Mouse (Mus musculus): ENCODE measurements around the gene Cdca3.
"Not testable (repeated sequence)": the region's sequence is repeated elsewhere in the genome, so short reads cannot be mapped to it uniquely, and the experiment has no call there.

The Cdca3 gene

DNA sequence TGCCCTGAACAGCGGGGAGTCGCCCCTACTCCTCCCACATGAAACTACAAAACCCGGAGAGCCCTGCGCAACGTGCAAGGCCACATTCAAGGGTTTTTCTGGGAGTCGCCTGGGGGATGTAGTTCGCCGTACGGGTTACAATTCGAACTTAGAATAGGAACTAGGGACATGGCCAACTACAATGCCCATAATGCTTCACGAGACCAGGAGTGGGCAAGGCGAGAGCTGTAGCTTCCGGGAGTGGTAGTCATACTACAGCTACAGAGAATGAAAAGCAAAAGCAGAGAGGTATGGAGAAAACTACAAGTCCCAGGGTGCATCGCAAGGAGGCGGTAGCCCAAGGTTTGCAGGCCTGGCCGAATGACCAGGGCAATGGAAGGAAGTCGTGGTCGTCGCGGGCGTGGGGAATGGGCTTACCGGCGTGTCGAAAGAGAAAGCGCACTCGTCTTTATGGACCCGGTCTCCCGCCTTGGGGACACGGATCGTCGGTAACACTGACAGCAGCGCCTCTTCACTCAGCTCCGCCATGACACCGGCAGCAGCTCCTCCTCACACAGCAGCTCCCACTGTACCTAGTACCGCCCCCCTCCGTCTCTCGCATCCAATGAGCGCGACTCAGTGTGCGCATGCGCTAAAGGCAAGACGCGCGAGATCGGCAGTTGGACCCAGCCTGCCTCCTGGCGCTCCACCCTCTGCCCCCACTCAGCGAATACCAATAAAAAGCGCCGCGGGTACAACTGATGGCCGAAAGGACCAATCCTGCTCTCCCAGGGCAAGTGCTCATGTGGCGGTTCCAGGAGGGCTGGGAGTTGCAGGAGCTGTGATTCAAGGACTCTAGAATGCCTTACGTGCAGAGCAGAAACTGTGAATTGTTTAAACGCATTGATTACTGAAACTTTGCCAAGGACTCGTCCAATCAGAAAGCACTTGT, at the start of gene Cdca3, which contains the start of gene Usp5:
Cdca3 (plus strand) TSS at position 680 of the 931 bp plus-strand sequence.
Usp5 (minus strand) TSS at position 617 of the 931 bp plus-strand sequence.
- peak; percentile 100 for DNase-seq (ENCODE audit: low read depth)

DNA sequence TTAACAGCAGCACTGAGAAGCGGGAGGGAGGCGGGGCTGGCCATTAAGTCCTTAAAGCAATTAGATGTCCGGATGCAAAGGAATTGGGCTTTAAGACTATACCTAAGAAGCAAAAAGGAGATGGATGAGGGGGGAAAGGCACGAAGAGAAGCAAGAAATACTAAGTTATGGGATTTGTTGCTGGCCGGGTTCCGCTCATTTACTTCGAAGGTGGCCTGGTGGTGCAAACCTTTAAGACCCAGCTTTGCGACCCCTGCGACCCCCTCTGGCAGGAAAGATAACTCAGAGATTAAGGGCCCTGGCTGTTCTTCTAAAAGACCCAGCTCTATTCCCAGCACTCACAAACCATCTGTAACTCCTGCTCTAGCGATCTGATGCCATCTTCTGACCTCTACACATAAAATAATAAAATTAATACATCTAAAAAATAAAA, 49.3 kb upstream of the Cdca3 start:
- DNase-seq (ENCODE audit: low read depth), result no peak

DNA sequence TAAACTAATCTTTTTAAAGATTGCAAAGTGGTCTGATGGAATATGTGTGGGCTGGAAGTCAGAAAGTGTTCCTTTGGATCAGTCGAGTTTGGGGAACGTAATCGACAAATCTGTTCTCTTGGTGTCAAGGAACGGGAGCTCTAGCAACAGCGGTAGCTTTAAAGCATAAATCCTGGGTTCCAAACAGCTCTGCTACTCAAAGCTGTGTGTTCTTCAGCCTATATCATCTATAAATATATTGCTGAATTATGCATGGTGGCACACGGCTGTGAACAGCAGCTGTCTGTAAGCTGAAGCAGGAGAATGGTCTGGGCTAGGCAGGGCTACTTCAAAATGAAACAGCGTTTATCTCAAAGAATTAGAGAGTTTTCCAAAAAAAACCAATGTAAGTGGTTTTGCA, 48.4 kb upstream of the Cdca3 start:
- no peak for DNase-seq (ENCODE audit: low read depth)

DNA sequence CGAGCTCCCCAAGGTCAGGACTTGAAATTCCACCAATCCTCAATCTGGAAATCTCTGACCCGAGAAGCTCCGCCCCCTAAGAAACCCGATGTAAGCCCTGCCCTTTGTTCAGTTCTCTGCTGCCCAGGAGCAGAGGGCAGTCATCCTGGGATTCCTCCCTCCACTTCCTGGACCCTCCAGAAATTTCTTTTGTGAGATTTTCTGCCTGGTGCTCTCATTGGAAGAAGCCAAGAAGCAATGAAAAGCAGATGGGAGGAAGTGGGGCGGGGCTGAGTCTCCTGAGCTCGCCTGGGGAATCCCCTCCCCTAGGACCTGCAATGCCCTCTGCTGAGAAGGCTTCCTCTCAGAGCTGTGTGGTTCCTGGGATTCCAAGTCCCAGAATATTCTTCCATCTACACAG, 46.9 kb upstream of the Cdca3 start:
- DNase-seq (ENCODE audit: low read depth), result peak; percentile 27

DNA sequence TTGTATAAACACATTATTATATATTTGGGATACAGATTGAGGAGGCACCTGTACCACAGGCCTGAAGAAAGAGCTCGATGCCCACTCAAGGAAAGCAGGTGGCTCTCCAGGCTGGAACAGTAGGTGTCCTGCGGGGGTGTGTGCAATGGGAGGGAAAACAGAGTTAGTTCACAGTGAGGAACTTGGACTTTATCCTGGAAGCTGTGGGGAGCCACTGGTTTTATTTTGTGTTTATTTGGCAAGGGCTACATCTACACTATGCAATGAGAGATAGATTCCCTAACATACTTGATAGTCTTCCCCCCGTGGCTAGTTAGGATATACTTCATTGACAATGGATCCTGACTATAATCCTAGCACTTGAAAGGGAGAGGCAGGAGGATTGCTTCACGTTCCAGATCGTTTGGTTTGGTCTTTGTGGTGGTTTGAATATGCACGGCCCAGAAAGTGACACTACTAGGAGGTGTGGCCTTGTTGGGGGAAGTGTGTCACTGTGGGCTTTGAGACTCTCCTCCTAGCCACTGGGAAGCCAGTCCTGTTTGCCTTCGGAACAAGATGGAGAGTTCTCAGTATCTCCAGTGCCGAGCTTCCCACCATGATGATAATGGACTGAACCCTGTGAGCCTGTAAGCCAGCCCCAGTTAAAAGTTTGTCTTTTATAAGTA, 42.5 kb upstream of the Cdca3 start:
- no peak for DNase-seq (ENCODE audit: low read depth)

DNA sequence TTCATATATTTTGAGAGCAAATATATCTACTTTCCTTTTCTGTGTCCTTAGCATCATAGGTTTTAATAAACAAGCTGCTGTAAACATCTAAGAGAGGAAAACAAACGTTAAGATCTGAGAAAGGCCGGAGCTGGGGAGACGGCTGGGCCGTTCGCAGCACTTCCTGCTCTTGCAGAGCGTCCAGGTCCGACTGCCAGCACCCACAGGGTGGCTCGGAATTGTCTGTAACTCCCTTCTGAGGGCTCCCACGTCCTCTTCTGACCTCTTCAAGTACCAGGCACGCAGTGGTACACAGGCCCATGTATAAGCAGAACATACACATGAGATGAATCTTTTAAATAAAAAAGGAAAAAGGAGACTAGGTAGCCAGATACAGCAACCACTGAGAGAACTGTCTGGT, 41.6 kb upstream of the Cdca3 start:
- DNase-seq (ENCODE audit: low read depth), result no peak

DNA sequence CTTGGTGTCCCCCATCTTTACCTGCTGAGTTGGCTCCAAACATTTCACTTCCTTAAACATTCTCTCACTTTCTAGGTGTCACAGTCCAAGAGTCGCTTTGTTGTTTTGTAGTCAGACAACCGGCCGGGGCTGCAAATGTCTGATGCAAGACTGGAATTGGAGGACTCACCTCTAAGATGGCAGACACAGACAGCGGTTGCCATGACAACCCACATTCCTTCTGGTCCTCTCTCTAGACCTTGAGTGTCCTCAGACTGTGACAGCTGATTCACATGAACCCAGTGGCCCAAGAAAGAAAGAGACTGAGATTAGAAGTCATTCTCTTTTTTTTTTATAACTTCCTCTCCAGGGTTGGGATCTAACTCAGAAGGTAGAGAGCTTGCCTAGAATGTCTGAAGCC, 39.8 kb upstream of the Cdca3 start:
- DNase-seq (ENCODE audit: low read depth), result no peak

DNA sequence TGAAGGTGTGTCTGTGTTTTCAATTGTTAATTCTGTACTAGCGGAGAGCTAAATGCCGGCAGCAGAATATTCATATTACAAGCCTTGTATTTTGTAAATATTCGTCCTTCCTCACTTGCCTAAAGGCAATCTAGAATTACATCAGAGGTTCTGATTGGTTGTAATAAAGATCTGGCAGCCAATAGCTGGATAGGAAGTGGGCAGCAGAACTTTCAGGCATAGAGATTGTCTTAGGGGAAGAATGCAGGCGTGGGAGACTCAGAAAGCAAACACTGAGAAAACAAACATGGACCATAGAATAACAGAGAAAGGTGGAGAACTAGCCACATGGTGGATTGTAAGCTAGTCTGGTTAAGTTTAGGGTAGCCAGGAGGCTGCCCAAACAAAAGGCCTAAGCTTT, 39.2 kb upstream of the Cdca3 start:
- DNase-seq (ENCODE audit: low read depth), result no peak

DNA sequence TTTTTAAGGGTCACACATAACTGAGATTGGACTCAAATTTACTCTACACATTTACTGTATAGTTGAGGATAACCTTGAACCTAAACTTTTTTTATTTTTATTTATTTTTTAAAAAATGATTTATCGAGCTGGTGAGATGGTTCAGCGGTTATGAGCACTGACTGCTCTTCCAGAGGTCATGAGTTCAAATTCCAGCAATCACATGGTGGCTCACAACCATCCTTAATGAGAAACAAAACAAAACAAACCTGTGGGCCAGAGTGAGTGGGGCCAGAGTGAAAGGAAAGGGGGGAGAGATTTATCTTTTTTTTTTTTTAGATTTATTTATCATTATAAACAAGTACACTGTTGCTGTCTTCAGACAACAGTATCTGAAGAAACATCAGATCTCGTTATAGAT, 37.4 kb upstream of the Cdca3 start:
- no peak for DNase-seq (ENCODE audit: low read depth)

DNA sequence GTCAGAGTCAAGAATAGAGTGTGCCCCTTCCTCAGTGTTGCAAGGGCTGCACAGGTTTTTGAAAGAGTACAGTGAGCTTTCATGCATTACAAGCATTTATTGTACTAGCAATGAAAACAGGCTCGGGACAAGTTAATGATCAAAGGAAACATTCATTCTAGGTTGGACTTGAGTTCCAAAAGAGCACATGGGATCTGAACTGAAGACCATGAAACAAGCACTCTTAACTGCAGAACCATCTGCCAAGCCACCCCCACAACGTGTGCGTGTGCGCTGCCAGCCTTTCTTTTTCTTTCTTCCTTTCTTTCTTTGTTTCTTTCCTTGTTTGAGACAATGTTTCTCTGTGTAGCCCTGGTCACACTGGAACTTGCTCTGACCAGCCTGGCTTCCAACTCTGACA, 33.6 kb upstream of the Cdca3 start:
- no peak for DNase-seq (ENCODE audit: low read depth)

DNA sequence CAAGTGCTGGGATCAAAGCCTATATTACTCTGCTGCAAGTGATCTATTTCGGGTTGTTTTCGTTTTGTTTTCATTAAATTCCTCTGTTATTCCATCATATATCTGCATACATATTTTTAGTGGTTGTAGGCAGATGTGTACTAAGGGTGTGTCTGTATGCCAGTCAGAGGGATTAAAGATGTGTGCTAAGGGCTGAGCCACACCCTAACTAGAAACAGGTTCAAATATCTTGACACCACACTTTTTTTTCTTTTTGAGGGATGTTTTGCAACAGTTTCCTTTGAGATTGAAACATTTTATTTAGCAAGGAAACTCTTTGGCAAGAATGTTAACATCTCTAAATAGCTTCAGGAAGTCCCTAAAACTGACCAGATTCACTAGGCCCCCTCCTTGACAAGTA, 33.1 kb upstream of the Cdca3 start:
- DNase-seq (ENCODE audit: low read depth), result no peak

DNA sequence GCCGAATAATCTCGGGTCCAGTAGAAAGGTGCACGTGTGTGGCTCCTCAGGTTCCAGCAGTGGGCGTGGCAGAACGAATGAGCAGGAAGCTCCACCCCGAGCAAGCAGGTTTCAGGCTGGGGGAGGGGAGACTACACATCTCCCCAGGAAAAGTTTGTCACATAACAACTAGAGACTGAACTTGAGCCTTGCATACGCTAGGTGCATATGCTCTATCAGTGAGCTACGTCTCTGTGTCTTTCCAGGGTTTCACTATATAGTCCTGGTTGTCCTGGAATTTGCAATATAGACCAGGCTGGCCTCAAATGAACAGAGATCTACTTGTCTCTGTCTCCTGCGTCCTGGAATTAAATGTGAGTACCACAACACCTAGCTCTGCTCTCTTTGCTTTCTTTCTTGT, 26.9 kb upstream of the Cdca3 start:
- DNase-seq (ENCODE audit: low read depth), result not testable (repeated sequence)

DNA sequence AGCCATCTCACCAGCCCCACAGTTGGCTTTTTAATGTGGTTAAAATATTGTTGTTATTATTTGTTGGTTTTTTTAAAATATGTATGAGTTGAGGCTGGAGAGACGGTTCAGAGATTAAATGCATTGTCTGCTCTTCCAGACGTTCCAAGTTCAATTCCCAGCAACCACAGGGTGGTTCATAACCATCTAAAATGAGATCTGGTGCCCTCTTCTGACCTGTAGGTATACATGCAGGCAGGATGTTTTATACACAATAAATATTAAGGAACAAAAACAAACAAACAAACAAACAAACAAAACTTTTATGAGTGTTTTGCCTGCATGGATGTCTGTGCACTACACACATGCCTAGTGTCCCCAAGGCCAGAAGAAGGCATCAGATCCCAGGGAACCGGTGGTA, 26.3 kb upstream of the Cdca3 start:
- DNase-seq (ENCODE audit: low read depth), result no peak

DNA sequence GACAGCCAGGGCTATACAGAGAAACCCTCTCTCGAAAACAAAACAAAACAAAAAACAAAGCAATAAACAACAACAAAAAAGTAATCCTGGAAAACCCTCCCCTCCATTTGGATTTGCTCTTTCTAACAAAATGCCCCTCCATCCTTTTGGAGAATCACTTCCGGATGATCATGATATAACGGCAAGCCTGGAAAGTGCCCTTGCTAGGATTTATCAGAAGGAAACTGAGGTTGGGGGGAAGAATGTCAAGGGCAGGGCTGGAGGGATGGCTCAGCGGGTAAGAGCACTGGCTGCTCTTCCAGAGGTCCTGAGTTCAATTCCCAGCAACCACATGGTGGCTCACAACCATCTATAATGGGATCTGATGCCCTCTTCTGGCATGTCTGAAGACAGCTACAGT, 25.7 kb upstream of the Cdca3 start:
- DNase-seq (ENCODE audit: low read depth), result not testable (repeated sequence)

DNA sequence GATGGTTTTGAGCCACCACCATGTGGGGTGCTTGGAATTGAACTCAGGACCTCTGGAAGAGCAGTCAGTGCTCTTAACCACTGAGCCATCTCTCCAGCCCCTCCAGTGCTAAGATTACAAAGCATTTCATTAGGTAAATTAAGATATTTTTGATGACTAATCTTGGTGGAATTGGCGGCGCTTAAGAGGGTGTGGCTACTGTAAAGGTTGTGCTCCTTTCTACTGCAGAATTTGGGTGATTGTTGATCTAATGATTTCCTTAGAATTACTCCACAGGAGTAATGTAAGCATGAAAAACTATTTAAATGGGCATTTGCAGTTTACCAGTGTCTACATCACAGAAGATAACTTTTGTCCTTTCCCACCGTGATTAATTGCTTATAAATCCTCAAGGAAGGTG, 25.0 kb upstream of the Cdca3 start:
- no peak for DNase-seq (ENCODE audit: low read depth)

DNA sequence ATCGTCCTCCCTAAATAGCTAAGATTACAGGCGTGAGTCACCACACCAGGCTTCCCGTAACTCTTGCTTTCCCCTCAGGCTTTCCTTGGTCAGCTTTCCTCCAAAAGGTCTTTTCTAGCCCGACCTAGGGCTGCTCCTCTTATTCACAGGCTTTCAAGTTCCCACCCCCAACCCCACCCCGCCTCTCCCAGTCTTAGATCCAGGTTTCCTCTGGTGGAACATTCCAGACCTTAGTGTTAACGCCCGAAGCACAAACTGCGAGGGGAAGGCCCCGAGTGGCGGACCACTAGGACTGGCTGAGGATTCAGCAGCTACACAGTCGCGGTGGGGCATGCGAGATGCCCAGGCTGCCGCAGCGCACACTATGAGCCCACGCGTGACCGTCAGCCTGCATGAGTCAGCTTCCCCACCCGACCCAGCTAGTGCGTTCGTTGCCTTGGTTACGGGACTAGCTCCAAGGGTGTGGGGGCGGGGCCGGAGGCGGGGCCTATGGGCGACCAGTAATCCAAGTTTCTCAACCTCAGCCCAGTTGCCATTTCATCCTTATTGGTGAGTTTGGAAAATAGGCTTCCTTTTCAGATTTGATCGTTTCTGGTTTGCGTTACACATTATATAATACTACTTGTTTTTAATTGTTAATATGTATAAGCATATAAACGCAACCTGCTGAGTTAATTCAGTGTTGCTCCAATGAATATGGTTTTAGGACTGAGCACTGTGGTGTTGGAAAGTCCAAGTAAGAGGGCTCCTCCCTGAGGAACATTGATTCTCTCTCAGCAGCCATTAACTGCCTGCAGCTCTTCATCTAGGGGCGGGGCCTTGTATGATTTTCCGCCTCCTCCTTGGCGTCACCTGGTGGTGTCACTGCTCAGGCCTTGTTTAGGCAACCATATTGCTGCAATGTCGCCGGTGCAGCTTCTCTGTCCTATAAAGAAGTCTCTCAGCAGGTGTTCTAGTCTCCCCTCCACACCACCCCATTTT, 23.7 kb upstream of the Cdca3 start:
- peak; percentile 97 for DNase-seq (ENCODE audit: low read depth)

DNA sequence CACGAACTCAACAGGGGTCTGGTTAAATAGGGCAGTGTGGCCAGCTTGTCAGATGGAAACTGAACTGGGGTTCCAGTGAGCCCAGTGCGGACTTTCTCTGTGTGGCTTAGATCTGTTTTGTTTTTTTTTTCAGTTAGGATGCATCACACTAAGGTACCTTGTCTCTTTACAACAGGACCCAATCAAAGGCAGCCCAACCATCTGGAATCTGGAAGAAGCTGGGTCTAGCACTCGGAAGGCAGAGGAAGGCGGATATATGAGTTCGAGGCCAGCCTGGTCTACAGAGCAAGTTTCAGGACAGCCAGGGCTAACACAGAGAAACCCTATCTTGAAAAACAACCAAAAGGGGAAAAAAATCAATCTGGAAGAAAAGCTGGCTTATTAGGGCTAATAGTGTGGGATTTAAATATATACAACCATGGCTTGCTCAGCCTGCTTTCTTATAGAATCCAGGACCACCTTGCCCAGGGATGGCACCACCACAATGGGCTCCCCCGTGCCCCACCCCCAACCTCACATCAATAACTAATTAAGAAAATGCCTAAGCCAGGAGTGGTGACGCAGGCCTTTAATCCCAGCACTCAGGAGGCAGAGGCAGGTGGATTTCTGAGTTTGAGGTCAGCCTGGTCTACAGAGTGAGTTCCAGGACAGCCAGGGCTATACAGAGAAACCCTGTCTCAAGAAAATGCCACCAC, 22.8 kb upstream of the Cdca3 start:
- DNase-seq (ENCODE audit: low read depth), result no peak

DNA sequence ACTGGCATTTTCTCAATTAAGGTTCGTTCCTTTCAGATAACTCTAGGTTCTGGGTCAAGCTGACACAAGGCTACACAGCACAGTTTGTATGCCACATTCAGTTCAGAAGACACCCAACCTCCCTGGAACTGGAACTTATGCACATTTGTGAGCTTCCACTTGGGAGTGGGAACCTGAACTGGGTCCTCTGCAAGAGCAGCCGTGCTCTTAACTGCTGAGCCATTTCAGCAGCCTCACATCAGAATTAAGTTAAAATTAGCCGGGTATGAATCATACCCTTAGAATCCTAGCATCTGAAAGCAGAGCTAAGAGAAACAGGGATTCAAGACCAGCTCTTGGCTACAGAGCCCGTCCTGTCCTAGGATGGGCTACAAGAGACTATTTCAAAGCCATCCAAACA, 22.0 kb upstream of the Cdca3 start:
- DNase-seq (ENCODE audit: low read depth), result no peak

DNA sequence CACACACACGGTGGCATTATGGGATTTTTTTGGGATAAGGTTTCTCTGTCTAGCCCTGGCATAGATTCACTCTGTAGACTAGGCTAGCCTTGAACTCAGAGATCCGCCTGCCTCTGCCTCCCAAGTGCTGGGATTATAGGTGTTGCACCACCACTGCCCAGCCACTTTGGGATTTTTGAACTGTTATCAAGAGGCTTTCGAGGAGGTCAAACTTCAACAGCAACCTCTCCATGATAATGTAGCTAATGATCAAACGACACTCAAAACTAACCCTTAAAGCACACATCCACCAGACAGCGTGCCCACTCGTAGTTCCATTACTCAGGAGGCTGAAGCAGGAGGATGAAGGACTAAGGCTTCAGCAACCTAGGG, 21.4 kb upstream of the Cdca3 start:
- no peak for DNase-seq (ENCODE audit: low read depth)

DNA sequence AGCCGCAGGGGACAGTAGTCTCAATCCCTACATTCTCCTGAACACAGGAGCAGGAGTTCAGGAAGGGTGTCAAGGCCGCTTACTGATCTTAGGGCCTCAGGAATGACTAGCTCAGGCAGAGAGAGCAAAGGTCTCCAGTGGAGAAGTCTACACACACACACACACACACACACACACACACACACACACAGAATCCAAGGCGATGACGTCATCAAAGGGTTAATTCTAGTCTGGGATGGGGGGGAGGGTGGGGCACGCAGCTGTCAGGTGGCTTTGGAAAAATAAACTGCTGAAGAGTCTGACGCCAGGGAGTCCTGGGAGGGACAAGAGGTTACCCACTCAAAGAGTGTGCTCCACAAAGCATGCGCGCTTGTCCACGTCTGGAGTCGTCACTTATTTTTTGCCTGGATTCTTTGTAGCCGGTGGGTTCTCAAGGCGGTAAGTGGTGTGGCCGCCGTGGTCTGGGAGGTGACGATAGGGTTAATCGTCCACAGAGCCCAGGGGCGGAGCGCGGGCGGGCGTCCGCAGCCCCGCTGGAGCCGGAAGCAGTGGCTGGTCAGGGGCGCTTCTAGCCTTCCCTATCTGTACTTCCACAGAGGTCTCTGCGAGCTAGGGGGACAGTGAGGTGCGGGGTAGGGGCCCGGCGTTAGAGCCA, 20.9 kb upstream of the Cdca3 start, which contains the start of gene Spsb2:
Spsb2 (plus strand) TSS at position 304 of the 655 bp plus-strand sequence.
- DNase-seq (ENCODE audit: low read depth), result no peak

All from fibroblast of lung, adult 2 months (primary cell).